Mouse (Mus musculus) erythroblast, adult 5-6 weeks (primary cell): ENCODE data around the gene Slc15a5. TPM values are rescaled to one million over a fixed set of nuclear protein-coding genes. Genes with fewer than 3 reads are reported as not detected.

Source experiments
- ATAC-seq: replicated peaks from 2 replicates; pipeline ENCODE4 v1.8.0; 2016; ENCODE audit warnings: moderate number of reproducible peaks, mild to moderate bottlenecking, moderate TSS enrichment, inconsistent platforms; ENCODE audit not compliant: poor library complexity, low FRiP score, severe bottlenecking
- total RNA-seq, 2 experiments: library from RNA; stranded (forward) in 1 of 2; stranded (reverse) in 1 of 2; fragments of 150-400 nt in 1 of 2; fragments of 200-764, 138-1000 nt in 1 of 2; gene quantifications; 2 replicates each; pipeline versions ENCODE4 v1.2.3 to v1.2.4; 2015 to 2017; ENCODE audit warnings: low replicate concordance in 2 of 2

Gene Slc15a5
- total RNA-seq, 2 experiments from 2014 or later: not detected

DNA sequence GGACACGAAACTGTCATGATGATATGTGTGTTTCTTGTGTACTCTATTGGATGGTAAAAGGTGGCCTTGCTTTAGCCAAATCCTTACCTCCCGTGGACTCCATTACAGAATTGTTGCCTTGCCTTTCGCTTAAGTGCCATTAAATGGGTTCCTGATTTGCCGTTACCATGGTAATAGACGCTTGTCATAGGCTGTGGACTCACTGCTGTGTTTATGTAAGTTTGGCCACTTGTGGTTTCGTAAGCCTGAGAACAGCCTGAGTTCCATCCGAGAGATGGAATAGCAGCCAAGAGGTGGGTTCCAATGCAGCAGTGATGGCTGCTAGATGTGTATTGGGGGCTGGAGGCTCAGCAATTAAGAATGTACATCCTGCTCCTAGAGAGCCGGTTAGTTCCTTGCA is 99.3 kb downstream of the Slc15a5 start:
- no peak for ATAC-seq

DNA sequence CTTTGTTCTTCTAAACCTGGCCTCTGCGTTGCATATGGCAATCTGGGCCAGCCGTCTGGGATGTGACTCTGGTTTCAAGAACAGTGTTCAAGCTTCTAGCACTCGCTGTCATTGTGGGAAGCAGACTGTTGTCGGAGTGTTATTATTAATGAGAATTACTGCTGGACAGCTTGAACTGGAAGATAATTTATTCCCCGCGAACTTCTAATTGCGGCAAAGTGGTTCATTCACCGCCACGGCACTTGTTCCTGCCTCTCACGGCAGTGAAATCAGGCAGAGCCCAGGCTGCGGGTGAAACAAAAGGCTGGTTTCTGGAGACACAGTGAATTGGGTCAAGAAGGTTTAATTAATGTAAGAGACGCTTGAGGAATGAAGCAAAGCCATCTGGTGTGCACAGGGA is 99.9 kb downstream of the Slc15a5 start:
- no peak for ATAC-seq

DNA sequence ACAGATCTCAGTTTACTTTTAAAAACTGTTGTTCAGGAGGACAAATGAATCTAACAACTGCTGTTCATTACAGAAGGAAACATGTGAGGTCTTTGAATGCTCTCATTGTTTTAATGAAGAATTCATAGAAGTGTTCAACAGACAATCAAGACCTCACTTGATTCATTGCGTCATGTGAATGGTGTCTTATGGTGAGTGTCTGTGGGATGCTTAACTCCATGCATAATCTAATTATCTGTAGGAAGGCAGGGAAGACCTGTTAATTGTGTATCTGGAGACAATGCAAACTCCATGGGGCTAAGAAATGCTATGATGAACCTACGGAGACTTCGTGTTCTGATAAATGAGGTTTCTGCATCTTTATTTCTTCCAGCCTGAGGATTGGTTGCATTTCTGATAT is 103.7 kb downstream of the Slc15a5 start:
- no peak for ATAC-seq

DNA sequence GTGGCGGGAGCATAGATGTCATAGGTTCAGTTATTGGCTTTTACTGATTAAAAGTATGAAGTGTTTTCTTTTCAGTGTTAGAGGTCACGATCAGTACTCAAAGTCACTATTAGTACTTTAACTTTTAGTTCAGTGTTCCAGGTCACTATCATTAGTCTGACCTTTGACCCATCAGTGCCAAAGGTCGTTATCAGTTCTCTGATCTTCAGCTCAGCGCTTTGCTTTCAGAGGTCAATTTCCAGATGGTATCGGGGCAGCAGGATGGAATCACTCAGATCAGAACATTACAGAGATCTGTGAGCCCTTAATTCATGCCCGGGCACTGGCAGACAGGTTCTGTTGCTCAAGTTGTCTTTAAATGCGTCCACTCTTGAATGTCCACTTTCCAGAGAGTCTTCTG is 116.0 kb downstream of the Slc15a5 start:
- ATAC-seq: no peak

DNA sequence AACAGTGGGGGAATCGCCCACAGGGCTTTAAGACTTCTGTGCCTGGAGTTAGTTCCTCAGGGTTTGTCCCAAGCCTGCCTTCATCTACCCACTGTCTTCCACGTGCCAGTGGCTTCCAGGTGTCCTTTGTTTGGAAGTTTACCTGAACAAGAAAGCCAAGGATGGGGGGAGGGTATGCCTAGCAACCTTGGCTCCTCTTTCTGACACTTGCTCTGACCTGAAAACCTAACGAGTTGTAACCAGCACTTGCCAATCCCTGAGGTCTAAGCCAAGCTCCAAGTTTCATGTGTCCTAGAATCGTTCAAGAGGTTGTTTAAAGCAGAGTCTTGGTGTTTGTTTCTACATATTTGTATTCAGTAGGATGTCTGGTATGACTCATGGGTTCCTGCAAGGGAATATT is 116.9 kb downstream of the Slc15a5 start:
- ATAC-seq: no peak

DNA sequence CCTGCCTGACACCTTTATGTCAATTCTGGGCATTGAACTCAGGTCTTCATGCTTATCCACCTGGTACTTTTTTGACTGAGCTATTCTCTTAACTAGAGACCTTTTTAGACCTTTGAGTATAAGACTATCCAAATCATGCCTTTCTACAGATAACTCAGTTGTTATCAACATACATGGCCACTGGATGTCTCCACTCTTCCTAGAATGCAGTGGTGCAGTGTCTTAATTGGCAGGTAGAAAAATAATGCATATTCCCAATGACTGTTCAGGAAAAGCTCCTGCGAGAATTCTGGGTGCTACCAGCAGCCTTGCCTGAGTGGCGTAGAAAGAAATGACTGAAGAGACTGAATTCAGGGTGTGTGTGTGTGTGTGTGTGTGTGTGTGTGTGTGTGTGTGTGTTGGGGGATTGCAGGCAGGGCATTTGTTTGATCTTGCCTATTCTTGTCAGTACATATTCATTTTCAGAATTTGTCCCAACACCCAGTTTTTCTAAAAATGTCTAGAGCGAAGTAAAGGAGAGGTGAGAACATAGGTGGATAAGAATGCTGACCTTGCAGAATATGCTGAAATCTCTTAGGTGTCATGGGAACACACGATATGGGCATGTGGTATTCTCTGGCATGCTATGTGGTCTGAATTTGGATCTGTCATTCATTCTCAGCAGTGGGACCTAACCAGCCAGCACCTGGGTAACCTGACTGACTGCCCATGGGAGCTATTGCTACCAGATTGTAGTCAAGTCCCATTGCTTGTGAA is 119.5 kb downstream of the Slc15a5 start:
- no peak for ATAC-seq

GRCm38 (mm10) chr6:137957630-137958029 is 122.1 kb downstream of the Slc15a5 start:
- ATAC-seq: no peak

- ATAC-seq: no peak
Observed at GRCm38 (mm10) chr6:137956783-137957429, 122.8 kb downstream of the Slc15a5 start.

- no peak for ATAC-seq
Observed at GRCm38 (mm10) chr6:137946520-137946919, 133.2 kb downstream of the Slc15a5 start.

DNA sequence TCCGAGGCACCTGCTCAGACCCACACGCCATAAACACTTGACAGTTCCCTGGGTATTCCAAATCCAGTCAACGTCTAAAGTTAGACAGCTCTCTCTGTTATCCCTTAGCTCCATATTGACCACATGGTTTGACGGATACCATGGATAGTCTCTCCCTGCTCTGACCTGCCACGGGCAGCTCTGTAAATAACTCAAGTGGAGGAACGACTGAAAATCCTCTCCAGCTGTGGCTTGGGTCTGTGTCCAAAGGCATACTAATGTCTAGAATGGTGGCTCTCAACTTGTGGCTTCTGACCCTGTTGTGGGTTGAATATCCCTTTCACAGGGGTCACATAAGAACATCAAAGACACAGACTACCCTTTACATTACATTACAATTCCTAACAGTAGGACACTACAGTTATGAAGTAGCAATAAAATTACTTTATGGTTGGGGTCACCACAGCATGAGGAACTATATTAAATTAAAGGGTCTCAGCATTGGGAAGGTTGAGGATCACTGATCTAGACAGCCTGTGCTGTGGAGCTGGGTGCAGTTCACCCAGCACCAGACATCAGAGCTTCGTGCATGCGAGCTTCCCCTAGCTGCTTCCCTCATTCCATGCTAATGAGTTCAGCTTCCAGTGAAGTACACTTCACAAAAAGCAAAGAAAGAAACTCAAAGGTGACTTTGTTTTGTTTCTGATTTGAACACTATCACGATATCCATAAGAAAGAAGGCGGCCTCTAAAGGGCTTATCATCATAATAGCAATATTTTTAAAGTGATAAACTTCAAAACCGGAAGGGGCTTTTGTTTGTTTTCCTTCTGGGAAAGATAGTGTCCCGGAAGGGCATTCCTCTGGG is 139.1 kb downstream of the Slc15a5 start:
- ATAC-seq: no peak

DNA sequence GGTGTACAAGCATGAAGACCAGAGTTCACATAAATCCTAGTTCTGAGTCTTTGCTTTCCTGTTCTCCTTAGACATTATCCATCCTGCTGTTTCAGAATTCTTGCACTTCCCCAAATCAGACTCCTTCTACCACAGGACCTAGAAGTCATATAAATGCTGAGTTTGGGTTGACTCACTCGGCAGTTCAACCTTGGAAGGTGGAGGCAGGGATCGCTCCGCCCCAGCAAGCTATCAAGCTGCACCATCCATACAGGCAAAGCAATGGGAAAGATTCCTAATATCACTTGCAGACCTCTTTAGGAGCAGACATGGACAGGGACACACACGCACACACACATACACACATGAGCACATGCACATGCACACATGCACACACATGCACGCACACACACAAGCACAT is 142.2 kb downstream of the Slc15a5 start:
- ATAC-seq: no peak

GRCm38 (mm10) chr6:137936268-137936667 is 143.4 kb downstream of the Slc15a5 start:
- ATAC-seq: no peak

GRCm38 (mm10) chr6:137935857-137936256 is 143.9 kb downstream of the Slc15a5 start:
- ATAC-seq: no peak

DNA sequence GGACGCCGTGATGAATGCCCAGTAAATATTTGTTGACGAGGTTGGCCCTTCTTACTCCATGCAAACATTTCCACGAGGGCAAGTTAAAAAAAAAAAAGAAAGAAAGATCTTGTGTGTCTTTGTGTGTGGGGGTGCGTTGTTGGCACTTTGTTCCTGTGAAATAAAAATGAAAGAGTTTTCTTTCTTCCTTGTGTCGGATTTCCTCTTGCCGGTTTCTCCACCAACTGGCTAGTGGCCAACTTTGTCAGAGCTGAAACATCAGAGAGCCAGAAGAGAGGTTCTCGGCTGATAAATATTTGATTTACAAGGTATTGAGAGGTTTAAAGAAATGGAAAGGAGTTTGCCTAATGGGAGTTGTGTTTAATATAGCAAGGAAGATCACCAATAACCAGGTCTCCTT is 144.4 kb downstream of the Slc15a5 start:
- no peak for ATAC-seq

DNA sequence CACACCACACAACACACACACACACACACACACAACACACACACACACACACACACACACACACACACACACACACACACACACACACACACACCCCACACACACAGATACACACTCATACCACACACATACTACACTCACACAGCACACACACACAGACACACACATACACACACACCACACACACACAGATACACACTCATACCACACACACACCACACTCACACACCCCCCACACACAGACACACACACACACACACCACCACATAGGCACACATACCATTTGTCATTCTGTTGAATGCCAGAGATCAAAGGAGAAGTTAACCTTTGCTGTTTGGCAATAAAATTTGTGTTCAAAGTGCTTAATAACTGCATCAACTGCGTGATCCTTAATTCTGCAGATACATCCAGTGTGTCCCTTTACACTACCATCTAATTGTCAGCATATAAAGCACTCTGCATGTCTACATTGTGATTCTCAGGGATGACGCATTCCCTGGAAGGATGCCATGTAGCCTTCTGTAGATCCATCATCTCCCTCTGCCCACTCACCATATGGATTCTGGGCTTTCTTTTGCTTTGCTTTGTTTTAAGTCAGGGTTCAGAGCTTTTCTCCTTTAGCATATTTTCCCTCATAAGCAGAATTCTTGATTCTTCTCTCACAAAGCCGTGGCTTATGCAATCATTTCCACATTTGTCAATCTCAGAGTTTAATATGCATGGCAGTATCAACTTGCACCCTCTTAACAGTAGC is 145.0 kb downstream of the Slc15a5 start:
- no peak for ATAC-seq

Other genes with a start within 250 kb of the Slc15a5 start
- gene Mgst1, start 60.4 kb upstream of the Slc15a5 start, total RNA-seq (2015; ENCODE audit: low replicate concordance): 167 and 198 TPM in 2 replicates
- gene Mgst1, start 60.4 kb upstream of the Slc15a5 start, total RNA-seq (2017; ENCODE audit: low replicate concordance): 71.1 and 99.1 TPM in 2 replicates